Mouse (Mus musculus) left cerebral cortex, postnatal 4 days (tissue): ENCODE data around the gene Drap1. TPM values are rescaled to one million over a fixed set of nuclear protein-coding genes. Genes with fewer than 3 reads are reported as not detected.

Experiments used
- DNase-seq: peaks from one replicate; pipeline ENCODE4 v3.0.0-alpha.2; 2022
- intact Hi-C: fragments of 180-260 bp; cut with DNase I; formaldehyde crosslinking; loops from one replicate; pipeline ENCODE4 v1.15.1; 2025
- total RNA-seq, 2 experiments: library from RNA; stranded (reverse); gene quantifications; 2 replicates each; pipeline ENCODE4 v1.2.3; 2021

The Drap1 gene
- total RNA-seq, 2 experiments from 2014 or later: 256 to 263 TPM

DNA sequence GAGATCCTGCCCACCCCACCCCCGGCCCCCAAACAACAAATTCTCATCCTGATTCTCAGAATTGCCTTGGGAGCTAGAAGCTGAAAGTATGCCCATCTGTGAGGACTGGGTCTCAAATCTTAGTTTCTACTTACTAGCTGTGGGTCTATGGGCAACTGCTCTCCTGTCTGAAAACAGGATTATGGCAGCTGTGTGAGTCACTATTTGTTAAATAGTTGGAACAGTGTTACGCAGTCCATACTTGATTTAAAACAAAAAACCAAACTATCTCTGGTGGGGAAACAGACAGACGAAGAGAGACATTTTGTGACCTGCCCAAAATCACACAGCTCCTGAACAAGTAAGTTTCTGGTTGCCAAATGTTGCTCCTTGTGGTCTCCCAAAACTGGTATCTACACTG is 24.9 kb upstream of the Drap1 start:
- DNase-seq: no peak
- intact Hi-C loops: no loop called here

DNA sequence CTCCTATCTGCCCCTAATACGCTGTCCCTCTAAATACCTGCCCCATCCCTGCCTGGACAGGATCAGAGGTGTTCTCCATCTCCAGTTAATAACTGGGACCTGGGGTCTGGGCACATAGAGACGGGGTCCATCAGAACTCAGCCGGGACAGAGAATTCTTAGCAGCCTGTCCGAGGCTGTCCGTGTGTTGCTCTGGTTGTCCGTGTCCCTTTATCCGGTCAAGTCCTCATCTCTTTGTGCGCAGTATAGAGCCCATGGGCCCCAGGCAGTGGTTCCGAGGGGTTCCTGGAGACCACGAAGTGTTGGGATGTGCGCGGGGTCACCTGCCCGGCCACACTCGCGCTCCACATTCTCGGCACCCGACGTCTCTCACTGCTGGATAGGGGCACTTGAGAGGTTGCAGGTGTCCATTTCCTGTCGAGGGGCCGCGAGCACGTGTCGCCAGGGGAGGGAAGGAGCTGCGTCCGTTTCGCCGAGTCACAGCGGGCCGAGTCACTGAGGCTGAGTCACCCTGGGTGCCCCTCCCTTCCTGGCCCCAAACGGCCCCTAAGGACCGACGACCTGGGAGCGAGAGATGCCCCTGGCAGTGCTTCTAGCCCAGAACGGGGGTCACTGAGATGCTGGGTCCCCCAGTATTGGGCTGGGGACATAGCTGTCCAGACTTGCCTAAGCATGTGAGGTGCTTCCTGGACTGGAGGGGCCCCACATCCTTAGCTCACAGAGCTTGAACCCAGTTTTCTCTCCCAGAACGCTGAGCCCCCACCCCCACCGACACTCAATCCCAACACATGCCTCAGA is 23.8 kb upstream of the Drap1 start:
- DNase-seq: no peak
- intact Hi-C loops: no loop called here

DNA sequence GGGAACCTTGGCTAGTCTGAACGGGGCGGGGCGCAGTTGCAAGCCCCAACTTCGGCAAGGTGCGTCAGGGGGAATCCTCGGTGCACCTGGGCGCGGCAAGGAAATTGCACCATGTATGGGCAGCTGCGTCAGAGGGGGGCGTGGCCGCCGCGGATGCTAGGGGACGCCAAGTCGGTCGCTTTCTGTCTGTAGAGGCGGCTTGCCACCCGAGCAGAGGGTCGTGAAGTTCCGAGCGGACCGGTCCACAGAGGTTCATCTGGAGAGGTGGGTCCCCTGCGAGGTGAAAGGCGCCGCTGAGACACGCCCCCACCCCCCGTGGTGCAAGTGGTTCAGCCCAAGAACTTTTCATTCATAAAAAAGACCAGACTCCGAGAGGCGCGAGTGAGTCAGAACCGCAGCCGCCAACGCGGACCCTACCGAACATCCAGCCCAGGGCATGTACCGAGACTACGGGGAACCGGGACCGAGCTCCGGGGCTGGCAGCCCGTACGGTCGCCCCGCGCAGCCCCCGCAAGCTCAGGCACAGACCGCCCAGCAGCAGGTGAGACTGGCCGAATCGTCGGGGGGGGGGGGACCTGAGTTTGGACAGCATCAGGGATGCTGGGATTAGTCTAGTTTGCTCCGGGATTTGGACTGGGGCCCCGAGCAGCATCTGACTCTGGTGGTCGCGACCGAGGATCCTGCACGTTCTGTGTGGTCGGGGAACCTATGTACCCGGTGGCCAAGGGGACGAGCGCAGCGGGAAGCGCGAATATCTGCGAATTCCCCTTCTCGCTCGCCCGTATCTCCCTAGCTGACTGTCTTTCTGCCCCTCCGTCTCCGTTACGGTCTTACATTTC is 23.0 kb upstream of the Drap1 start, which contains the start of gene Fosl1:
Gene Fosl1 (plus strand): TSS at position 33 of the 839 bp plus-strand sequence.
- DNase-seq: peak; percentile 60
- intact Hi-C loops: no loop called here

DNA sequence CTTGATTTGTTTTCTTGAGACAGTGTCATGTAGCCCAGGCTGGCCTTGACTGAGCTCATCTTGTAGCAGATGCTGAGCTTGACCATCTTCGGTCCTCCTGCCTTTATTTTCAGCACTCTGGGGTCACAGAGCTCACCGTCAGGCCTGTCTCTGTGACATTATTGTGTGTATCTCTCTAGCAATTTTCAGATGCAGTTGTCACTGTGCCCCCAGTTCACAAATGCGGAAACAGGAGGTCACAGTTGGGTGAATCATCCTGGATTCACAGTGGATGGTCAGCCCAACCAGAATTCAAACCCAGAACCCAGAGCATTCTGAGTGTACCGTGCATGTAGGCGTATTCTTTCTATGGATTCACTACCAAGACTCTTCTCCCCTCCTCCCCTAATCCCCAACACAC is 21.0 kb upstream of the Drap1 start:
- intact Hi-C loops: no loop called here

DNA sequence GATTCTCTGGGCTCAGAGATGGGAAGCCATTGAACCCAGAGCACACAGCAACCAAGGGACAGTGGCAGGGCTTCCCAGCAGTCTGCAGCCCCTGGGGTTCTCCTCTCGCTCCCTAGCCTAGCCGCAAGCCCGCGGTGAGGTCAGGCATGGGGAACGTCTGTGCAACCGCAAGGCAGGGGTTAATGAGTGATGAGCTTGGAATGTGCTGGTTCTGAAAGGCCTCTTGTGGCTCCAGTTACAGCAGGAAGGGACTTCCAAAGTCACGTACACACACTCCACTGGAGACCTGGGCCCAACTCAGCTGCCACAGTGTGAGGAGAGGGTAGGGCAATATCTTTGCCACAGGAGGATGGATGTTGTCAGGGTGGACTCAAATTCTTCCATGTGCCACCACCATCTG is 20.2 kb upstream of the Drap1 start:
- DNase-seq: no peak
- intact Hi-C loops: no loop called here

More for the DNA sequence above, 21.0 kb upstream of the Drap1 start:
- no peak for DNase-seq

DNA sequence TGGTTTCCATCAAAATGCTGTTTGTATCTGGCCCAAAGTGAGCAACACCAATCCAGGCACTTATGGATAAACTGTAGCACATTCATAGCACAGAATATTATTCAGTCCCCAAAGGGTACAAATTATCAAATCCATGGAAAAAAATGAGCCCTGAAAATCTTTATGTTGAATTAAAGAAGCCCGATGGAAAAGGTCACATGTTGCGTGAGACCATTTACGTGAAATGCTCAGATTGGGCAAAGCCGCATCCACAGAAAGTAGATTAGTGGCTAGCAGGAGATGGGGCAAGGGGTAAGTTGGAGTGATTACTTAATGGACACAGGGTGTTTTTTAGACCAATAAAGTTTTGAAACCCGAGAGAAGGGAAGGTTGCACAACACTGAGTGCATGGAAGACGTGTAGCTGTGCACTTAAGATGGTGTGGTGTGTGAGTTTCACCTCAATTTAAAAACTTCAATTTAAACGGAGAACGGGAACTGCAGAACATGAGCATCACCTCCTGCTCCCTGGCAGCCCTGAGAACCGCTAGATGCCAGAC is 19.7 kb upstream of the Drap1 start:
- DNase-seq: no peak
- intact Hi-C loops: no loop called here

DNA sequence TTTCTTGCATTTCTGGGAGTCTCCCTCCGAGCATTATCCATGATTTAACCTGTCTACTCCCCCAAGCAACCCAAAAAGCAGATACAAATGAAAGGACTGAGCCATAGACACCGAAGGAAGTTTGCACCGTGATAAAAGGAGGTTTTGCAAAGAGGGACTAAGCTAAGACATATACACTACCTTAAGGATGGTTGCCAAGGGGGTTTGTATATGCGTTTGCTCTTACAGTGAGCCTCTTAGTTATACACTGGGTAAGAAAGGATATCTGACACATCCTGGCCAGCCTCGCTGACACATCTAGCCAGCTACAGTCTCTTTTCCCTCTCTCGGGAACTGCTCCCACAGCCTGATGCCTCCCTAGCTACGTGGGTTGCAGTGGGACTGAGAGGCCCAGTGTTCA is 9.2 kb upstream of the Drap1 start:
- no peak for DNase-seq
- intact Hi-C loops: no loop called here

DNA sequence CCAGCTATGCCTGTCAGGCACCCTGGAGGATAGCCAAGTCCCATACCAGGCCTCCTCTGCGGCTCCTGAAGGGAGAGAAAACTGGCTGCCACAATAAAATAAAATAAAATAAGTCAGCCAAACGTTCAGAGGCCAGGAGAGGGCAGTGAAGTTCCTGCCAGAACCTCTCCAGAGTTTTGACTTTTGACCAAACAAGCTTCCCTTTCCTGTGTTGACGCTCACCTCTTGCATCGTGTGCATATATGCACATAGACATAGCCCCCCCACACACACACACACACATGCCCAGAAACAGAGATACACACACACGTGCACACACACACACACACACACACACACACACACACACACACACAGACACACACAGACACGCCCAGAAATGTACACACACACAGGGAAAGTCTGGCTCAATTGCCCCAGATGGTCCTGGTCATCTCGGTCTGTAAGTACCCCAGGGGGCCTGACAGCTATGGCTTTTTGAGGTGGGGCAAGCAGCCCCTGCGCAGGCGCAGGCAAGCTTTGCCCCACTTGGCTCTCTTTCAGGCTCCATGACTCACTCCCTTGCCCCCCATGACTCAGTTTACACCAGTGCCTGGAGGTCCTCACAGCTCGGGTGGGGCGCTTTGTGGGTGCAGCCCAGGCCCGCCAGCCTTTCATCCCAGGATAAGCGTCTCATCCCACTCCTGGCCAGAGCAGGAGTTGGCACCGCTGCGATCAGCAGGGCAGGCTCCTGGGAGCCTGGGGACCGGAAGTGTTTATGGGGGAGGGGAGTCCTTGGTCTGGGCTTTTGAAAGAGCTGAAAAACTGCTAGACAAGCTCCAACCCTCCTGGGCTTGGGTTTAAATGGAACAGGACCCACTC is 8.4 kb upstream of the Drap1 start:
- intact Hi-C loops: no loop called here

DNA sequence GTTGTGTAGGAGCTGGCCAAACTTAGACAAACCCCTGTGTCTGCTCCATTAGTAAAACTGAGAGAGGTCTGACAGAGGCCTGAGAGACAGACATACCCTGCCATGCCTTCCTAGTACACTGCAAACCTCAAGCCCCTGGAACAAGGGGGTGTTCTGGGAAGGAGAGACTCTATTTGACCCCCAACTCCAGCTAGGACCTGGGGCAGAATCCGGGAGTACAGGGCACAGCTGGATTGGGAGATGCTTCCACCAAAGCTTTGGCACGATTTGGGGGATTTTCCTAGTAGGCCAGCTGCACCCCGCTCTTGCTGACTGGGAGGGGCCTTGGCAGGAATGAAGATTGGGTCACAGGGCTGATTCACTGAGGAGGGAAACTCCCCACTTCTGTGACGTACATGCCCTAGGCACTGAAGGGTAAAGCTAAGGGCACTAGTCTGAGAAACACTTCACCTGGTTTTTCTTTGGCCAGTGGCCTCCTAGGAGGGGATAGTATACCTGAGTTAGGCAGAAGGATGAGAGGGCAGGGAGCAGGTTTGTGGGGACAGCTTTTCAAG is 7.2 kb upstream of the Drap1 start:
- no peak for DNase-seq
- intact Hi-C loops: no loop called here

More for the DNA sequence above, 8.4 kb upstream of the Drap1 start:
- peak; percentile 54 for DNase-seq

DNA sequence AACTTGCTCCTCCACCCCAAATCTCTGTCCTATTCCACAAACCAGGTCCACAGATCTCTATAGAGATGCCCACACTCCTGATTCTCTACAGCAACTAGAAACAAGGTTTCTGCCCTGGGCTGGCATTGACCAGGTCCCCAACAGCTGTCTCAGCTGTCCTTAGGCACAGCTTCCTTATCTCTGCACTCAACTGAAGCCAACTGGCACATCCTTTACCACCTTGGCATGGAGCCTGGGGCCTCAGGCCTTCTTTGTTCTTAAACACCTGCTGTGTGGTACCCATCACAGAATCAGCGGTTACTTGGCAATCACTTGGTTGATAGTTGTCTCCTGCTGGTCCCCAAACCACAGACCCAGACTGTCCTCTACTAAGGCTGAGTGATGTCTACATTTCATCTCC is 5.6 kb upstream of the Drap1 start:
- DNase-seq: peak; percentile 53
- intact Hi-C loops: no loop called here

DNA sequence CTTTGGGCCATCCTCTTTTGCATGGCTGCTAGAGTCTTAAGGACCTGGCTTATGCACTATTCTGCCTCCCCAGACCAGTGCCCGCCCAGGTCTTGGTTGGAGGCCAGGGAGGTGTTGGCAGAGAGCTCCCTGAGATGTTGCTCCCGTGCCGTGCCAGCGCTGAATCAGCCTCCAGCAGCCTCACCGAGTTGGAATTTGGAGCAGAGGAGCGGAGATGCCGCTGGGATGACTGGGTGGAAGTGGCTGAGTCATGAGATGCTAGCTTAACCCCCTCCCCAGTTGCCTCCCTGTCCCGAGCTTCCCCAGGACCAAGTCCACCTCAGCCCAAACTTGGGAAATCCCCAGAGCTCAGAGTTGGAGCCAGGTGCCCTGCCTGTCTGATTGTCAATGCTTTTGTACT is 5.0 kb upstream of the Drap1 start:
- peak; percentile 72 for DNase-seq

DNA sequence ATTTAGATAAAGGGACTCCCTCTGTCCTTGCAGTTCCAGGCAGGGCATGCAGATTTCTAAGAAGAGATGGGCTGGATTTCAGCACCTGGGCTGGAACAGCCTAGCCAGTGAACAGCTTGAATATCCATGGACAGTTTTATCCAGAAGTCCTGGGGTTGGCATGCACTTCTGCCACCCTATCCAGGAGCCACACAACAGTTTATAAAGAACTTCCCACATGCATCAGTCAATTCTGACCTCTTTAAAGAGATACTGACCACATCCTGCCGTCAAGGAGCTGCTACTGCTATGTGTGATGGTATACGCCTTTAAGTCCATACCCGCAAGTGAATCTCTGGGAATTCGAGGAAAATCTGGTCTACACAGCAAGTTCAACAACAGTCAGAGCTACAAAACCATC is 4.4 kb upstream of the Drap1 start:
- intact Hi-C loops: no loop called here
- DNase-seq: no peak

More for the DNA sequence above, 5.0 kb upstream of the Drap1 start:
- intact Hi-C loops: no loop called here

DNA sequence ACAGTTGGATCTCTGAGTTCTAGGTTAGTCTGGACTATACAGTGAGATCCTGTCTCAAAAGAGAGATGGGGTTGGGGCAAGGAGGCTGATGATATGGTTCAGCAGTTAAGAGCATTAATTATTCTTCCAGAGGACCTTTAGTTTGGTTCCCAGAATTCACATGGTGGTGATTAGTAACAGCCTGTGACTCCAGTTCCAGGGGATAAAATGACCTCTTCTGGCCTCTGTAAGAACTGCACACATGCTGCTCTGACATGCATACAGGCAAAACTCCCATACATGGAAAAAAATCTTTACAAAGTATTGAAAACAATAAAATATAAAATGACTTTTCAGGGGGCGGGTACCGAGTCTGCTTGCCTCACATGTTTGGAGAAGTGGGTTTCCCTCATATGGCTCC is 3.3 kb upstream of the Drap1 start:
- intact Hi-C loops: no loop called here
- peak; percentile 13 for DNase-seq

DNA sequence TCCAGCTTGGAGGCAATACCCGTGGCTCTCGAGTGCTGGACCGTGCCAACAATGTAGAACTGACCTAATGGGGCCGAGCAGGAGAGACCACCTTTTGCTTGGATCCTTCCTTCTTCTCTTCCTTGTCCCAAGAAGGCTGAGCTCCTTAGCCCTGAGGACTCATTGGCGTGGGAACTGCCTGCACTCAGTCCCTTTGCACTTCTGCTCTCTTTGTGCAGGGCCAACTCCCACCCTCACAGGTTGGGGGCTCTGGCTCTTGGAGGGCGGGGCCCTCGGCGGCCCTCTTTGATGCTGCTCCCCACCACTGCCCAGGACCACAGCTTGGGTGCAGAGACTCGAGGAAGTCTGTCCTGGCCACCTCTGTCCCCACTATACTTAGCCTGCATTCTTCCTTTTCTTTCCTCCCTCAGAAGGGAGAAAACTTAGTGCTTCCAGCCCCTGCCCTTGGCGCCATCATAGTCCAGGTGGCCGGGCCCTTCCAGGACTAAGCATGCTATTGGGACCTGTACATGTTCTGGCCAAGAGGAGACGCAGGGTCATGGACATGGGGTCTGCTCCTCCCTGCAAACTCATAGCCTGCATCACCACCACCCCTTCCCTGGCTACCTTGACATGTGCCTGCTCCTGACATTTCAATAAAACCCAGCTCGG is 2.0 kb upstream of the Drap1 start:
- DNase-seq: no peak
- intact Hi-C loops: no loop called here

DNA sequence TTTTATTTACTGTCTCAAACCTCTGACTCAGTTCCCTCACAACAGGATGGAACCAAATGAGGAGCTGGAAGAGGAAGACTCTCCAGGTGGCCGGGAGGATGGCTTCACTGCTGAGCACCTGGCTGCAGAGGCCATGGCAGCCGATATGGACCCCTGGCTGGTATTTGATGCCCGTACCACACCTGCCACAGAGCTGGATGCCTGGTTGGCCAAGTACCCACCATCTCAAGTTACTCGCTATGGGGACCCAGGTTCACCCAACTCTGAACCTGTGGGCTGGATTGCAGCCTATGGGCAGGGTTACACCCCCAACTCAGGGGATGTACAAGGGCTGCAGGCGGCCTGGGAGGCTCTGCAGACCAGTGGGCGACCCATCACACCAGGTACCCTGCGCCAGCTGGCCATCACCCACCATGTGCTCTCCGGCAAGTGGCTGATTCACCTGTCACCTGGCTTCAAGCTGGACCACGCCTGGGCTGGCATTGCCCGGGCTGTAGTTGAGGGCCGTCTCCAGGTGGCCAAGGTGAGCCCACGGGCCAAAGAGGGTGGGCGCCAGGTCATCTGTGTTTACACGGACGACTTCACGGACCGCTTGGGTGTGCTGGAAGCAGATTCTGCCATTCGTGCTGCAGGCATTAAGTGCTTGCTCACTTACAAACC is 1.3 kb upstream of the Drap1 start:
- DNase-seq: peak; percentile 17
- intact Hi-C loops: no loop called here

DNA sequence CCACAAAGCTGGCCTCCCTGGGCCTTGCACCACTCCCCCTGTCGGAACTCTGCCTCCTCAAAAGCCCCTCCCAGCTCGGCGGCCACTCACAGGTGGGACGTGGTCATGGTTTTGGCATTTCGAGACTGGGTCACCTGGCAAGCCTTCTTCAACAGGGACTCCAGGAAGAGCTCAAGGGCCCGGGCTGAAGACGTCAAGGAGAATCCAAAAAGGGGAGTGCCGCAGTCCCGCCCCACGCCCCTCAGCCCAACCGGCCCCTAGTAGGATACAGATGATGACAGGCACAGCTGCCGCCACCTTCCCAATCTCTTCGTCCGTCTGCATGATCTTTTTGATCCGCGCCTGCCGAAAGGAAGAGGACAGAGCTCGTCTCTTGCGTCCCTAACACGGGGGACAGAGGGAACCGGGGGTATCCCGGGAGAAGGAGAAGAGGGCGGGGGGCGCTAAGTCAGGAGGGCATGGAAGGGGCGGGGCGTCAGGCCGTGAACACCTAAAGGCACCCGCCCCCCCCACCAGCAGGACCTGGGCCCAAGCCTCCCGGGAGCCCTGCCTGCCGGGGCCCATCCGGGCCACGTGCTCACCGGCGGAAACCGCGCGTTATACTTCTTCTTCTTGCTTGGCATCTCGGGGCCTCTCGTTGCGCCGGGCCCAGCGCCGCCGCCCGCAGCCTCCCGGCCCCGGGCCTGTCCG is 542 bp downstream of the Drap1 start:
- intact Hi-C loops: no loop called here
- DNase-seq: peak; percentile 73

DNA sequence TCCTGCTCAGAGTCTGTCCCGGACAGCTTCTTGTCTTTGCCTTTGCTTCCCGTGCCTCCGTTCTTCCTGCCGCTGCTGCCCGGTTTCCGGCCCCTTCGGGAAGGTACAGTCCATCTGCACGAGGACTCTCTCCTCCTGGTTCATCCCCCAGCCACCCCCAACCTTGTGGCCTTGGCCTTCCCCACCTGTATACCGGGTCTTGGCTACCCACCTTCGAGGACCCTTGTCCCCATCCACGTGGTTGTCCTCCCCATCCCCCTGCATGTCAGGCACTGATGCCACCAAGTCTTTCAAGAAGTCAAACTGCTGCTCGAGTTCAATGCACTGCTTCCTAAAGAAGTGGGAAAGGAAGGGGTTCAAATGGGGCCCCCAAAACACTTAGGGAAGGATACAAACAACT is 1.2 kb downstream of the Drap1 start:
- no peak for DNase-seq
- intact Hi-C loops: no loop called here

DNA sequence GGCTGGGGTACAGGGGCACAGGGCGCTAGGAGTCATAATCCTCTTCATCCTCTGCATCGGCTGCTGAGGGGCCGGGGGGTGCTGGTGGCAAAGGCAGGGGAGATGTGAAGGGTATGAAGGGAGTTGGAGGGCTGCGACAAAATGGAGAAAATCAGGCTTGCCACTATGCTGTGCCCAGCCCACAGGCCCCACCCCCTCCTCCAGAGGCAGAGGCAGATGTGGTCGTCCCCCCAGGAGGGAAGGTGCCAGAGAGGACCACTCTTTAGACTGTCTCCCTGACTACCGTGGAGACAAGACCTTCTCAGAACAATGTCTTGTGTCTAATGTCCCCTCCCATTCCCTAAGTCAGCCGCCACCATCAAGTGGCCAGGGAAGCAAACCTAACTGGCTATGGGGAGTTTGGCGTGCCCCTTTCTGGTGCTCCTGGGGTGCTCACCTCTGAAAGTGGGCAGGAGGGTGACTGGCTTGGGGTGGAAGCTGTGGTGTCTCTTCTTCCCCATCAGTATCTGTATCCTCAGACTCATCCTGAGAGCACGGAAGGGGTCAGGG is 1.8 kb downstream of the Drap1 start:
- intact Hi-C loops: no loop called here
- no peak for DNase-seq
